Mouse (Mus musculus) heart, adult 2 months (tissue): Measurements from ENCODE around the gene Hbb-bh1. TPM values are rescaled to one million over a fixed set of nuclear protein-coding genes. Genes with fewer than 3 reads are reported as not detected.
"Not testable (repeated sequence)": the region's sequence is repeated elsewhere in the genome, so short reads cannot be mapped to it uniquely, and the experiment has no call there.

Experiments used
- DNase-seq, 2 experiments: peaks; one replicate each; pipeline ENCODE4 v3.0.0; 2021
- H3K27ac ChIP-seq: fragments of 200-600 bp; 2 replicates; pipeline ENCODE4 v1.8.1; 2022
- H3K27me3 ChIP-seq: fragments of 200-500 bp; 2 replicates; pipeline ENCODE4 v1.6.1; 2012; ENCODE audit warnings: mild to moderate bottlenecking, low read length, inconsistent platforms, mixed read lengths; ENCODE audit not compliant: control insufficient read depth, insufficient read depth
- H3K36me3 ChIP-seq: fragments of 200-500 bp; 2 replicates; pipeline ENCODE4 v1.6.1; 2012; ENCODE audit warnings: low read length, inconsistent platforms; ENCODE audit not compliant: control insufficient read depth, insufficient read depth
- H3K4me1 ChIP-seq: fragments of 200-500 bp; 2 replicates; pipeline ENCODE4 v1.6.1; 2011; ENCODE audit warnings: low read length; ENCODE audit not compliant: control insufficient read depth, insufficient read depth
- H3K4me3 ChIP-seq: fragments of 200-600 bp; 2 replicates; pipeline ENCODE4 v1.8.1; 2022
- H3K79me2 ChIP-seq: fragments of 200-500 bp; replicated peaks from 2 replicates; pipeline ENCODE4 v1.6.1; 2012; ENCODE audit warnings: mild to moderate bottlenecking, inconsistent platforms, low read length, moderate library complexity, mixed read lengths; ENCODE audit not compliant: control insufficient read depth, insufficient read depth
- H3K9ac ChIP-seq: fragments of 200-500 bp; 2 replicates; pipeline ENCODE4 v1.6.1; 2012; ENCODE audit warnings: low read depth, mild to moderate bottlenecking, control low read depth, inconsistent platforms, low read length, mixed read lengths
- CTCF ChIP-seq: fragments of 200-600 bp; IDR thresholded peaks from 2 replicates; pipeline ENCODE4 v1.8.1; 2022; ENCODE audit warnings: antibody characterized with exemption, mild to moderate bottlenecking, moderate library complexity
- EP300 ChIP-seq: fragments of 200-500 bp; IDR thresholded peaks from 2 replicates; pipeline ENCODE4 v1.6.1; 2011; ENCODE audit warnings: low read depth, low read length, control low read depth; ENCODE audit not compliant: insufficient read depth
- POLR2A ChIP-seq: fragments of 200-500 bp; IDR thresholded peaks from 2 replicates; pipeline ENCODE4 v1.6.1; 2011; ENCODE audit warnings: mild to moderate bottlenecking, low read depth, low read length, control low read depth; ENCODE audit not compliant: insufficient read depth
- WGBS: fragments of 180-500 bp; shearing (Covaris S2); methylation state at CpG from one replicate; pipeline ENCODE4 v1.1.7; 2018; 5-methylcytosine and 5-hydroxymethylcytosine counted together
- intact Hi-C: fragments of 180-260 bp; cut with DNase I; formaldehyde crosslinking; loops from one replicate; pipeline ENCODE4 v1.15.1; 2025
- polyA plus RNA-seq: library from polyadenylated mRNA; depleted of rRNA; stranded (reverse); fragments of >200 nt; gene quantifications from 2 replicates; pipeline ENCODE4 v1.2.3, GENCODE M21; 2012
- total RNA-seq, 2 experiments: library from RNA; stranded (reverse); gene quantifications; 2 replicates each; pipeline ENCODE4 v1.2.3; 2021

Gene Hbb-bh1
- total and polyA plus RNA-seq, 3 experiments, result not detected

DNA sequence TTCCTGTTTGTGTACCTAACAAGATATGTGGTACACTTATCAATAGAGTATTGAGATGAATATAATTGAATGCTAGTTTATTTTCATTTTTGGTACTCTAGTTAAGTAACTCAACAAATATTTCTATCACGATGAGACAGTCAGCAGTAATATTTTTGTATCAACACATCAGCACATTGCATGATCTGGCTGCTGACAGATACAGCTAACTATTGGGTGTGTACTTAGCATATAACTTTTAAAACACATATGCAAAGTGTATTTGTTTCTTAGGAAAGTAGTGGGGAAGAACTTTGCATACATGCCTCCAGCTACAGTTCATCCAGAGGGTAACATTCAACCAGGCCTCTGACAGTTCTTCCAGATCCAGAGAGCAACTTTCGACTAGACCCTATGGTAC is 18.4 kb downstream of the Hbb-bh1 start:
- no peaks in the 10 kb centered on the region for H3K4me1 ChIP-seq
- H3K4me3 ChIP-seq, result no peak overlapping the region
- no peaks in the 10 kb centered on the region for H3K79me2 ChIP-seq
- no peak overlapping the region for H3K27ac ChIP-seq
- H3K27me3 ChIP-seq, result no peaks in the 10 kb centered on the region
- H3K9ac ChIP-seq, result no peak overlapping the region
- intact Hi-C loops, result no loop called here
- no peak for DNase-seq
- H3K36me3 ChIP-seq, result no peaks in the 10 kb centered on the region
- TF ChIP-seq POLR2A, result no peak
- TF ChIP-seq EP300, result no peak
- no peak for TF ChIP-seq CTCF
- 80% methylated on average over 2 of the region's 2 CpGs for WGBS

DNA sequence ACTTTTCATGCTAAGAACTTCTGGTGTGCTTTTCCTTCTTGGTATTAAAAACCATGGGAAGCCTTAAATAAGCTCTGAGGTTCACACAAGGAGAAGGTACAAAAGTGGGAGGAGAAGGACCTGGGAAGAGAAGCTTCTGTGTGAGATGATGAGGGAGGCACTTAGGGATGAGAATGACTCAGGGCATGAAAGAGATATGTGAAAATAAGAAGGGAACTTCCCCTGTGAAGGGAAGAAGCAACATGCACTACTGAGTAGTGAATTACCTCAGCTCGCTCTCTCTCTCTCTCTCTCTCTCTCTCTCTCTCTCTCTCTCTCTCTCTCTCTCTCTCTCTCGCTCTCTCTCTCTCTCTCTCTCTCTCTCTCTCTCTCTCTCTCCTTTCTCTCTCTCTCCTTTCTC is 27.9 kb downstream of the Hbb-bh1 start:
- H3K27me3 ChIP-seq, H3K4me3 ChIP-seq, H3K9ac ChIP-seq, DNase-seq, intact Hi-C loops, H3K79me2 ChIP-seq, H3K4me1 ChIP-seq, H3K27ac ChIP-seq, H3K36me3 ChIP-seq: not testable (repeated sequence)
- WGBS, result no CpG with 5 or more reads among the region's 2 CpGs

DNA sequence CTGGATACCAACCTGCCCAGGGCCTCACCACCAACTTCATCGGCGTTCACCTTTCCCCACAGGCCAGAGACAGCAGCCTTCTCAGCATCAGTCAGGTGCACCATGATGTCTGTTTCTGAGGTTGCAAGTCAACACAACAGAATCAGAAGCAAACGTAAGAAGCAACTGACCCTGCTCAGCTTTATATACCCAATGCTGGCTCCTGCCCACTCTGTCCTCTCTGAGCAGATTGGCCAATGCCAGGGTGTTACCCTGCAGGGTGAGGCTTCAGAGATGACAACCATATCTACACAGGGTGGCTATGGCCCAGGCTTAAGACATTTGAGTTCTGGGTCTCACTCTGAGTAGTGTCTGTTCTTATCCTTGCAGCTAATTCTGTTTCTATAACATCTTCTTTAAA is 29.2 kb downstream of the Hbb-bh1 start, which contains the start of gene Hbb-bt:
Gene Hbb-bt (minus strand): TSS at position 231 of the 400 bp plus-strand sequence.
- no peak within 1 kb of the TSS for H3K9ac ChIP-seq
- TF ChIP-seq POLR2A (no peak), EP300 (no peak), CTCF (no peak)
- DNase-seq, result no peak
- H3K4me3 ChIP-seq, result no peak within 1 kb of the TSS
- H3K27ac ChIP-seq, result no peak within 1 kb of the TSS
- WGBS, result 86% methylated on average over 3 of the region's 3 CpGs
- H3K4me1 ChIP-seq, result no peaks in the 10 kb centered on the region
- intact Hi-C loops, result no loop called here
- no peaks in the 10 kb centered on the region for H3K27me3 ChIP-seq
- no peaks in the 10 kb centered on the region for H3K36me3 ChIP-seq
- no peaks in the 10 kb centered on the region for H3K79me2 ChIP-seq

- H3K36me3 ChIP-seq, H3K4me1 ChIP-seq, H3K79me2 ChIP-seq, H3K9ac ChIP-seq, H3K4me3 ChIP-seq, H3K27me3 ChIP-seq, intact Hi-C loops, DNase-seq, H3K27ac ChIP-seq: not testable (repeated sequence)
- WGBS, result no CpG with 5 or more reads among the region's 3 CpGs
These were observed 29.8 kb downstream of the Hbb-bh1 start for GRCm38 (mm10) chr7:103813152-103813551.

DNA sequence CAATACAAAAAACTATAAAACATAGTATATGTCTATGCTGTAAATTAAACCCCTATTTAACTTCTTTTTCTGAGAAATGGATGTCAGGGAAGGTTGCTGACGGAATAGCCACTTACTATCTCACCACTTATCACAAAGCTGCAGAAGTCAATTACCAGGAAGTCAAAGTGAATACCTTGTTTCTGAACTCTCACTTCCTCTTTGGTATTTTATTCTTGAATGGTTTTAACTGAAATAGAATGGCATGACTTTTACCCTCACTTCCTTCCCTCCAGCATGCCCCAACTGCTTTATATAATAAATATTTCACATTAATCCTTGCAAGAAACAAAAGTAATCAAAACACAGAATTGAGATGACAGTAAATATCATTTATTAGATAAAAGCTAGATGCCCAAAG is 30.8 kb downstream of the Hbb-bh1 start:
- no peak for DNase-seq
- 25% methylated on average over 1 of the region's 1 CpGs for WGBS
- H3K36me3 ChIP-seq, result no peaks in the 10 kb centered on the region
- no peaks in the 10 kb centered on the region for H3K27me3 ChIP-seq
- no peak overlapping the region for H3K4me3 ChIP-seq
- intact Hi-C loops, result no loop called here
- no peak overlapping the region for H3K27ac ChIP-seq
- H3K79me2 ChIP-seq, result no peaks in the 10 kb centered on the region
- H3K4me1 ChIP-seq, result no peaks in the 10 kb centered on the region
- TF ChIP-seq EP300 (no peak), POLR2A (no peak), CTCF (no peak)
- H3K9ac ChIP-seq, result no peak overlapping the region

DNA sequence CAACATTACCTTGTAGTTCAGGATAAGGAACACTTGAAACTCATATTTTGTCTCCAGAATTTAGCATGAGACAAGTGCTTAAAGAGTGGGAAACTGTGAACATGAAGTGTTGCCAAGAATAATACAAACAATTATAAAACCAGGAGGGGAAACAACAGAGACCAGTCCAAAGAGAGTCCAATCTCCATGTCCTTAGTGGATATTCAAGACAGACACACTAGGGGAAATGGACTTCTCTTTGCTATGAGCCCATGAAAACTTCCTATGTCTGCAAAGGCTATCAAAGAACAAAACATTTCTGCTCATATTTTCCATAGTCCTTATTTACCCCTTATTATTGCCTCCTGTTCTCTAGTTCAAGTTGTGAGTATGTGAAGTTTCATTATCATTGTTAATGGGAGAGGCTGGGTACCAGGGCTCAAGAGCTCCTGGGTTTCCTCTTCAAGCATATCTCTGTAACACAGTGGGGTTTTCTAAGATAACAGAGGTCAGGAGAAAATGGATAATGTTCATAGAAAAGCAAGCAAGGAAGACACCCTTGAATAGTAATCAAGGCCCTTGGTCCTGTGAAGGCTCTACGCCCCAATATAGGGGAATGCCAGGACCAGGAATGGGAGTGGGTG is 31.6 kb downstream of the Hbb-bh1 start:
- intact Hi-C loops, result no loop called here
- H3K27ac ChIP-seq, result no peak overlapping the region
- H3K27me3 ChIP-seq, result no peaks in the 10 kb centered on the region
- no peak overlapping the region for H3K4me3 ChIP-seq
- no peak for TF ChIP-seq POLR2A
- no peak for TF ChIP-seq EP300
- no peak for TF ChIP-seq CTCF
- no peak overlapping the region for H3K9ac ChIP-seq
- H3K79me2 ChIP-seq, result no peaks in the 10 kb centered on the region
- no peak for DNase-seq
- no peaks in the 10 kb centered on the region for H3K4me1 ChIP-seq
- H3K36me3 ChIP-seq, result no peaks in the 10 kb centered on the region
- 71% methylated on average over 1 of the region's 1 CpGs for WGBS
